ENCODE assay signal across 22 mouse cellular contexts in the genomic region with DNA sequence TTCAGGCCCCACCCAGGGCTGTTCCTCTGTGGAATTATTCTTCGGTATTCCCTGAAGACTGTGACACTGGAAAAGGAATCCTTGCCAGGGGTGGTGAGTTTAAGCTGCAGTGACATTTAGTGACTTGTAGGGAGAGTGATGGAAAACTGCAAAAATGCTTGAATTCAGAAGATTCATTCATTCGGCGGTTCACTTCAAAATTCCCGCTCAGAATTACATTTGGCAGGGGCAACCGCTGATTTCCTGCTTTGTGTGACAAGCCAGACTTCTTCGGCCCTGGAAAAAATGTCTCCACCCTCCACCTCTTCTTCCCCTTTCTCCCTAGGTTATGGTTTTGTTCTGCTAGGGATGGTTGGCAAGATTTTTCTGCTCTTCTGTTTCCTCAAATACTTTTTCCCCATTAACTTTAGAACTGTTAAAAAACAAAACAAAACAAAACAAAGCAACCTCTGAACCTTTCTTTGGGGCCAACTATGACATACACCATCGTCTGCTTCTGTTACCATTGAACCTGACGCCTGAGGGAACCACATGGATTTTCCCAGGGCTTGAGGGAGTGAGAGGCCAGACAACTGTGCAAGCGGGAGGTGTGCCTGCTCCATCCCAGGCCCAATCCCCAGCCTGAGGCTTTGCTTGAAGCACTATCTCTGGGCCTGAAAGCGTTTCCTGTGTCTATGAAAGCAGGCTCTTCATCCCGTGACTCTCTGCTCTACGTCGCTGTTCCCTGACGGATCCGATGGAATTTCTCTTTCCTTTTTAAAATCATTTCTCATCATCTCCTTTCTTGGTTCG.
DNase-seq lines count a peak whose midpoint lies in the region; ATAC-seq and TF ChIP-seq lines count a peak whose summit lies in the region.
"Had no signal": no experiment of that assay in that cellular context is flagged by ENCODE, and none has a peak within 500 bp of the region (broad histone marks: within the 10 kb centered on the region; RNA-seq: fewer than 3 reads in every experiment).

No protein-coding gene starts in this region.

- ATAC-seq in limb, embryonic 12.5 days (ENCODE audit: insufficient number of reproducible peaks, insufficient read depth, low FRiP score, low TSS enrichment, low read depth): no peak
- ATAC-seq in heart, embryonic 14.5 days (ENCODE audit: insufficient number of reproducible peaks, insufficient read depth, low FRiP score, low read depth): no peak
- no peak for ATAC-seq in limb, embryonic 14.5 days (ENCODE audit: low FRiP score, low read depth)
- ATAC-seq: intestine, embryonic 16.5 days had no signal

- no peak overlapping the region for H3K4me2 ChIP-seq in limb, embryonic 12.5 days
- H3K4me2 ChIP-seq in heart, embryonic 14.5 days (ENCODE audit: low read length): peak overlapping the region; percentile 55
- H3K4me2 ChIP-seq in limb, embryonic 14.5 days (replicated peaks; ENCODE audit: low read depth, low read length, severe bottlenecking): no peak overlapping the region; the same call in 1 of the 2 replicates
- H3K4me2 ChIP-seq: forebrain, embryonic 12.5 days; hindbrain, embryonic 15.5 days; liver, embryonic 13.5 days; neural tube, embryonic 13.5 days had no signal

- peaks cover 28% of the 10 kb centered on the region for H3K4me1 ChIP-seq in limb, embryonic 12.5 days (replicated peaks)
- H3K4me1 ChIP-seq in limb, embryonic 10.5 days: peaks cover 15% of the 10 kb centered on the region
- H3K4me1 ChIP-seq in heart, embryonic 14.5 days (ENCODE audit: control insufficient read depth in 2 of 2, insufficient read depth in 2 of 2, low read length in 2 of 2): peaks cover 27 to 54% of the 10 kb centered on the region in 2 experiments
- H3K4me1 ChIP-seq in limb, embryonic 14.5 days (ENCODE audit: control insufficient read depth, insufficient read depth, low read length): peaks cover 11% of the 10 kb centered on the region

- H3K9ac ChIP-seq in limb, embryonic 12.5 days (replicated peaks): no peak overlapping the region
- peak overlapping the region; percentile 25; the same call in 1 of the 2 replicates for H3K9ac ChIP-seq in heart, embryonic 14.5 days (ENCODE audit: low read length)
- no peak overlapping the region for H3K9ac ChIP-seq in limb, embryonic 14.5 days (ENCODE audit: low read depth, low read length, severe bottlenecking)
- H3K9ac ChIP-seq: forebrain, embryonic 12.5 days; hindbrain, embryonic 15.5 days; liver, embryonic 13.5 days; neural tube, embryonic 13.5 days had no signal

- 0 out of 2 replicates have a peak overlapping the region, but pooled peaks have one; percentile 1 for H3K27ac ChIP-seq in limb, embryonic 12.5 days
- no peak overlapping the region for H3K27ac ChIP-seq in limb, embryonic 10.5 days
- H3K27ac ChIP-seq in heart, embryonic 14.5 days (replicated peaks in 1 of 2; ENCODE audit: control insufficient read depth in 1 of 2, insufficient read depth in 1 of 2, low read depth in 2 of 2, low read length in 2 of 2): peak overlapping the region; percentile 43 to 72
- 0 out of 2 replicates have a peak overlapping the region, but pooled peaks have one; percentile 13 for H3K27ac ChIP-seq in limb, embryonic 14.5 days (replicated peaks; ENCODE audit: low read depth, low read length)
- H3K27ac ChIP-seq: forebrain, embryonic 12.5 days; hindbrain, embryonic 15.5 days; kidney, postnatal 0 days; layer of hippocampus, adult 2 months; left cerebral cortex, adult 2 months; liver, embryonic 13.5 days; neural tube, embryonic 13.5 days had no signal

- H3K4me3 ChIP-seq in limb, embryonic 12.5 days (replicated peaks): no peak overlapping the region
- no peak overlapping the region for H3K4me3 ChIP-seq in limb, embryonic 10.5 days
- no peak overlapping the region for H3K4me3 ChIP-seq in heart, embryonic 14.5 days (ENCODE audit: control insufficient read depth in 1 of 2, insufficient read depth in 1 of 2, low read depth in 1 of 2, low read length in 2 of 2)
- H3K4me3 ChIP-seq in limb, embryonic 14.5 days (replicated peaks; ENCODE audit: low read length): no peak overlapping the region
- H3K4me3 ChIP-seq: forebrain, embryonic 12.5 days; hindbrain, embryonic 15.5 days; layer of hippocampus, adult 2 months; left cerebral cortex, adult 2 months; liver, embryonic 13.5 days; neural tube, embryonic 13.5 days had no signal

- no peaks in the 10 kb centered on the region for H3K36me3 ChIP-seq in limb, embryonic 12.5 days
- no peaks in the 10 kb centered on the region for H3K36me3 ChIP-seq in limb, embryonic 10.5 days
- H3K36me3 ChIP-seq in heart, embryonic 14.5 days (ENCODE audit: control insufficient read depth, insufficient read depth, low read length): peaks cover 3% of the 10 kb centered on the region; the same call in 1 of the 2 replicates
- H3K36me3 ChIP-seq in limb, embryonic 14.5 days (ENCODE audit: control insufficient read depth, insufficient read depth, low read length): no peaks in the 10 kb centered on the region
- H3K36me3 ChIP-seq: forebrain, embryonic 12.5 days; hindbrain, embryonic 15.5 days; liver, embryonic 13.5 days; neural tube, embryonic 13.5 days had no signal

- 85% methylated on average over 16 of the region's 16 CpGs for WGBS in limb, embryonic 12.5 days
- WGBS in limb, embryonic 10.5 days: 87% methylated on average over 16 of the region's 16 CpGs
- 48% methylated on average over 16 of the region's 16 CpGs for WGBS in heart, embryonic 14.5 days
- 75% methylated on average over 16 of the region's 16 CpGs for WGBS in limb, embryonic 14.5 days

- no peaks in the 10 kb centered on the region for H3K27me3 ChIP-seq in limb, embryonic 12.5 days
- H3K27me3 ChIP-seq in limb, embryonic 10.5 days (ENCODE audit: low read depth, poor library complexity, severe bottlenecking): no peaks in the 10 kb centered on the region
- no peaks in the 10 kb centered on the region for H3K27me3 ChIP-seq in heart, embryonic 14.5 days (ENCODE audit: control insufficient read depth, insufficient read depth, low read length)
- H3K27me3 ChIP-seq in limb, embryonic 14.5 days (ENCODE audit: control insufficient read depth, insufficient read depth, low read length): no peaks in the 10 kb centered on the region
- H3K27me3 ChIP-seq: forebrain, embryonic 12.5 days; hindbrain, embryonic 15.5 days; neural tube, embryonic 13.5 days had no signal

- no peaks in the 10 kb centered on the region for H3K9me3 ChIP-seq in limb, embryonic 12.5 days
- no peaks in the 10 kb centered on the region for H3K9me3 ChIP-seq in limb, embryonic 10.5 days (replicated peaks)
- H3K9me3 ChIP-seq in heart, embryonic 14.5 days (ENCODE audit: control insufficient read depth, low read length): no peaks in the 10 kb centered on the region
- no peaks in the 10 kb centered on the region for H3K9me3 ChIP-seq in limb, embryonic 14.5 days (ENCODE audit: control insufficient read depth, low read length)
- H3K9me3 ChIP-seq: forebrain, embryonic 12.5 days; hindbrain, embryonic 15.5 days; liver, embryonic 13.5 days; neural tube, embryonic 13.5 days had no signal

- TF ChIP-seq POLR2A in limb, embryonic 14.5 days (IDR thresholded peaks at IDR 0.05; ENCODE audit: borderline replicate concordance, extremely low read depth, insufficient read depth, insufficient read length): no peak

- DNase-seq in limb, embryonic 10.5 days (ENCODE audit: low spot score): no peak
- DNase-seq in heart, adult 18-20 months: peak; percentile 44 to 66
- no peak for DNase-seq in limb, embryonic 14.5 days (ENCODE audit: low spot score)
- DNase-seq in spleen, postnatal 36 days (ENCODE audit: low spot score in 2 of 2): no peak
- no peak for DNase-seq in left cerebral cortex, adult 18-20 months (ENCODE audit: low spot score in 2 of 2)
- DNase-seq in adrenal gland, adult 8-10 months: no peak
- DNase-seq: adrenal gland, postnatal 14 days; B cell, adult 2 months; cerebellum, adult 18-20 months; liver, embryonic 13.5 days; lung, postnatal 14 days; right cerebral cortex, postnatal 25 days; thymus, postnatal 36 days had no signal

Comparison
In these comparisons a context has a peak if more than half of its experiments do, and no peak if none do; other contexts are left out.
1. DNase-seq: peak in heart, adult 18-20 months (2 of 2); none in limb, embryonic 10.5 days (single experiment), limb, embryonic 14.5 days (single experiment), spleen, postnatal 36 days (0 of 2), left cerebral cortex, adult 18-20 months (0 of 2) and adrenal gland, adult 8-10 months (single experiment).